Mouse (Mus musculus) megakaryocyte, embryonic 14.5 days (primary cell): ENCODE measurements around the gene 6820408C15Rik.

Experiments
- FLI1 ChIP-seq: IDR thresholded peaks from 2 replicates; pipeline ENCODE4 v1.6.1; 2012; ENCODE audit warnings: low read length, inconsistent platforms, mixed read lengths
- GATA1 ChIP-seq: IDR thresholded peaks from 3 replicates; pipeline ENCODE4 v1.6.1; 2012; ENCODE audit warnings: mixed read lengths, low read length, inconsistent platforms, borderline replicate concordance

DNA sequence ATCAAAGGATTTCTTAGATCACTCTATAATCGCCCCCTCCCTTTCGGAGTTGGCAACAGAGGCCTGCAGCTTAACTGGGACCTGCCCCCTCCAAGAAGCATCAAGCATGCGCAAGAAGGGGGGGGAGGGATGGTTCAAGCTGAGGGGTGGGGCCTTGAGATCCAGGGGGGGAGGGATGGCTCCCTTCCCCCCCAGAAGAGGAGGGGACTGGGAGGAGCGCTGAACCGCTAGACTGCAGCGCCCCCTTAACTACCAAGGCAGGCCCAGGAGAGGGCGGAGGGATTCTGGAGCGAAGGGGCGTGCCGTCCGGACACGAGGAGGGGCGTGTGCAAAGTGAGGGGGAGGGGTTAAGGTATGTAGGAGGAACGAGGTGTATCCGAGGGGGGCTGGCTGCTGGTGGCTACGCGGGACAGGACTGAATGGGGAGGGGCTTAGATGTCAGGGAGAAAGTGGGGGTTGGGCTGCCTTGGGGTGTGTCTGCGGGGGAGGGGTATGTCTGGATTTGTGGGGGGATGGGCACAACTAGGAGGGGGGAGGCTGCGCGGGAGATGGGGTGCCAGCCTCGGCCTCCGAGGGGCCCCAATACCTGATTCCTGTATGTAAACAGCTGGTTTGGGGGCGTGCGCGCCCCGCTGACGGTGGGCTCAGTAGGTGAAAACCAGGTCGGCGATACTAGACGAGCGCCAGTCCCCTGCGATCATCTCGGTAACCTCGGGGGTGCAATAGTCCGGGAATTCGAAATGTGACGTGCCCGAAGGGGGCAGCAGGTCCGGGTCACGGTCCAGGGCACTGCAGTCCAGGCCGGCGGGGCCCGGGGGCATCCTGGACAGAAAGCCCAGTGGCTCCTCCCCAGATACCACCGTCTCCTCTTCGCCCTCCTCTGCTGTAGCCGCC is 19.0 kb upstream of the 6820408C15Rik start:
- TF ChIP-seq FLI1: no peak
- no peak for TF ChIP-seq GATA1
